Mouse (Mus musculus): ENCODE results near the gene Rasgrp2. TPM values are rescaled to one million over a fixed set of nuclear protein-coding genes. Genes with fewer than 3 reads are reported as not detected.
A peak's percentile ranks its signal among the peaks of the same experiment; 100 is the strongest.

Rasgrp2 gene
- polyA plus RNA-seq, 1 experiment from 2014 or later, result 13.1 TPM

DNA sequence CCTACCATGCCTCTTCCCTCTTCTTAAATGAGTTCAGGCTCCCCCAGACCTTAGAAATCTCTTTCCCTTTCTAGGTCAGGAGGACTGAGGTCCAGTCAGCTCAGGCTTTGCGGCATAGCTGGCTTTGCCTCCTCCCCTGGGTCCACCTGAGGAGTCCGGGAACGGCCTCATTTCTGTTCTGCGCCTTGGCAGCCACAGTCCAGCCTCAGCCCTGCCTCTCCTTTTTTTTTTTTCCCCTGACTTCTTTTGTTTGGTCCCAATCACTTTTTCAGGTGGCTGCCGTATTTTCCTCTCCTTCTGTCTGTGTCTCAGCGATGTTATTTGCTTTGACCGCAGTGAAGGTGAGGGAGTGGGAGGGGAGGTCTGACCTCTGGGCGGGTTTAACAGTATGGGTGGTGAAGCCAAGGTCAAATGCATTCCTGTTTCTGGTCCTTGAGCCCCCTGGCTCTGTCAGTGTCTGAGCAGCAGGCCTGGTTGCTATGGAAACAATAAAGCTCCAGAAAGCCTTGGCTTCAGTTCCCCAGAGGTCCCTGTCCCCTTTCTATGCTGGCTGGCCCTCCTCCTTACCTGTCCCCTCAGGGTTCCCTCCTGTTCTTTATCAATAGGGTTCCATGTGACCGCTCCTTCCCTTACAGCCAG, 53.7 kb downstream of the Rasgrp2 start:
- Histone ChIP-seq H3K9ac (no peak overlapping the region), H3K9me3 (no peaks in the 10 kb centered on the region), H3K36me3 (replicated peaks) (no peaks in the 10 kb centered on the region), H3K27me3 (peaks cover 7% of the 10 kb centered on the region; the same call in 1 of the 2 replicates), H3K27ac (peak overlapping the region; percentile 54; the same call in 1 of the 2 replicates), H3K4me2 (no peak overlapping the region), H3K4me3 (replicated peaks) (no peak overlapping the region), H3K4me1 (peaks cover 49% of the 10 kb centered on the region)
- 47% methylated on average over 9 of the region's 9 CpGs for WGBS
- 0 out of 2 replicates have a peak, but pooled peaks have one; percentile 18 for ATAC-seq (ENCODE audit: low FRiP score)

DNA sequence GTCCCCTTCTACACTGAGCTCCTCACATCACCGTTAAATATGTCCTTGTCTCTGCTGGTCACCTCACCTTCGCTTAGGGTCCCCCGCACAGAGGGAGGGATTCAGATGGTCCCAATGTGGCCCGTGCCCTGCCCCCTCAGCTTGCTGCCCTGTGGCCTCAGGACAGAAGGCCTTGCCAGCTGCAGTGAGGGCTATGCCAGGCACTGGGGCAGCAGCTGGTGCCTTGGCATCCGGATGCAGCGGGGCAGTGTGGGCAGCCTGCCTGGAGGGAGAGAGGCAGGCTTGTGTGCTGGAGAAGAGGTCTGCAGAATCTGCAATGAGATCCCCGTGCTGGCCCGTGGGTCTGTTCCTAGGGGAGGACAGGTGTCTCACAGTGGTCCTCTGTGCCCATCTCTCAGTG, 54.2 kb downstream of the Rasgrp2 start:
- Histone ChIP-seq H3K9me3 (no peaks in the 10 kb centered on the region), H3K4me3 (replicated peaks) (no peak overlapping the region), H3K4me1 (peaks cover 44% of the 10 kb centered on the region), H3K4me2 (no peak overlapping the region), H3K36me3 (replicated peaks) (peaks cover 4% of the 10 kb centered on the region), H3K27me3 (peaks cover 7% of the 10 kb centered on the region; the same call in 1 of the 2 replicates), H3K27ac (peak overlapping the region; percentile 61), H3K9ac (no peak overlapping the region)
- no peak for ATAC-seq (ENCODE audit: low FRiP score)
- 89% methylated on average over 8 of the region's 8 CpGs for WGBS

DNA sequence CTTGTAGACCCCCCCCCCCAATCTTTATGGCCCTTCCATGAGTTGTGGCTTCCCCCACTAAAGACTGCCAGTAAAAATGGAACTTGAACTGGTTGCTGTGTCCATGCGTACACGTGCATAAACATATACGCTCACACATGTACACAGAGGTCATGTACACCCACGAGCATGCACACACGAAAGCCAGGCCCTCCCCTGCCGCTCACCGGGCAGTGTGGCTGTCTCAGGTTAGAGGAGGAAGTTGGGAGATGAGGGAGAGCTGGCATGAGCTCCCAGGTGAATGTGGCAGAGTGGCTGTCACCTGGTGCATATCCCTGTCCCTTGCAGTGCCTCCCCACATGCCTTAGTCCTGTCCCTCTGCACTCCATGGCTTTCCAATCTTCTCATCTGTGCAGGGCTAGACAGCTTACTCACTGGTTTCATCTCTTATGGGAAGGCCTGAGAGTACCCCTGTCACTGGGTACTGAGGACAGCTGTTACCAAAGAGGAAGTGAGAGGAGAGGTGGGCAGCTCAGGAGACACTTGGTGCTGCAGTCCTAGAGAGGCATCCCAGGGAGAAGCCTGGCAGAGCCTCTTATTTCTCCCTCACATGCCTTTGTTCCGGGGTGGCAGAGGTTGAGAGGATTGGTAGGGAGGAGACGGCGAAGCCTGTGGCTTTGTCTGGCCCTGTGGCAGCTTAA, 55.0 kb downstream of the Rasgrp2 start:
- Histone ChIP-seq H3K9me3 (no peaks in the 10 kb centered on the region), H3K9ac (peak overlapping the region; percentile 33; the same call in 1 of the 2 replicates), H3K36me3 (replicated peaks) (peaks cover 5% of the 10 kb centered on the region), H3K4me2 (no peak overlapping the region), H3K27ac (peak overlapping the region; percentile 69; the same call in 1 of the 2 replicates), H3K4me3 (replicated peaks) (no peak overlapping the region), H3K4me1 (peaks cover 39% of the 10 kb centered on the region), H3K27me3 (peaks cover 7% of the 10 kb centered on the region; the same call in 1 of the 2 replicates)
- ATAC-seq (ENCODE audit: low FRiP score), result no peak
- WGBS, result 70% methylated on average over 10 of the region's 10 CpGs

DNA sequence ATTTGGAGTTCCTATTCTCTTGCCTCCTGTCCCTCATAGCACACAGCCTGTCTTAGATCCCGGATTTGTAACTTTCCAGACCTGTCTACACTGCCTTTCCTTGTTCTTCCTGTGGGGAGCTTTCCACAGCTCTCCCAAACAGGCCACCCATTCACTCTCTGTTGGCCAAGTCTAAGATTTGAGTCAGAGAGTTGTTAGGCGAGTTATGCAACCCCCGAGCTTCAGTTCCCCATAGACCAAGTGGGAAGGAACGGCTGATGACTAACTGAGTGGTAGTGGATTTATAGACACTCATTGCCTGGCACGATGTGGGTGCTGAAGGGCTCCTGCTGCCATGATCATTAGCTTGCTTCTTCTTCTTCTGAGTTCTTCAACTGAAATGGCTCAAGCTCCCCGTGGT, 60.4 kb downstream of the Rasgrp2 start:
- 93% methylated on average over 6 of the region's 6 CpGs for WGBS
- H3K9me3 ChIP-seq, result no peaks in the 10 kb centered on the region
- ATAC-seq (ENCODE audit: low FRiP score), result no peak
- H3K27me3 ChIP-seq, result 0 out of 2 replicates have a peak, but pooled peaks cover 5% of the 10 kb centered on the region
- H3K9ac ChIP-seq, result no peak overlapping the region
- no peak overlapping the region for H3K4me3 ChIP-seq (replicated peaks)
- no peak overlapping the region for H3K4me2 ChIP-seq
- H3K4me1 ChIP-seq, result peaks cover 18% of the 10 kb centered on the region
- no peak overlapping the region for H3K27ac ChIP-seq
- peaks cover 6% of the 10 kb centered on the region for H3K36me3 ChIP-seq (replicated peaks)

DNA sequence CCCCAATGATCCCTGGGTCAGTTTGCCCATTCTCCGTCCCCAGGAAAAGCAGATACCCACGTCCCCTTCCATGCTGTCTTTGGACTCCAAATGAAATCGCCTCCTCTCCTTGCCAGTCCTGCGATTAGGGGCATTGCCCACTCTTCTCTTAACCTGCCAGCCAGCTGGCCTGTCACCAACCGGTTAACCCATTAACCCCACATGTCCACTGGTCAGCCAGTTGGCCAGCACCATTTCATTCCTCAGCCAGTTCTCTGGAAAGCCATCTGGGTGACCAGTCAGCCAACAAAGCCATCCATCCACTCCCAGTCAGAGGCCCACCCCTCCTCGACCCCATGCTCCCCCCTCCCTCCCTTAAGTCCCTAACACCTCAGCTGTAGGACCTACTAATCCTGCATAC, 63.7 kb downstream of the Rasgrp2 start:
- H3K9me3 ChIP-seq, result no peaks in the 10 kb centered on the region
- no peak for ATAC-seq (ENCODE audit: low FRiP score)
- H3K27me3 ChIP-seq, result 0 out of 2 replicates have a peak, but pooled peaks cover 5% of the 10 kb centered on the region
- 46% methylated on average over 6 of the region's 6 CpGs for WGBS
- H3K27ac ChIP-seq, result no peak overlapping the region
- H3K4me1 ChIP-seq, result peaks cover 28% of the 10 kb centered on the region
- no peak overlapping the region for H3K9ac ChIP-seq
- peaks cover 6% of the 10 kb centered on the region for H3K36me3 ChIP-seq (replicated peaks)
- H3K4me3 ChIP-seq (replicated peaks), result no peak overlapping the region
- H3K4me2 ChIP-seq, result no peak overlapping the region

DNA sequence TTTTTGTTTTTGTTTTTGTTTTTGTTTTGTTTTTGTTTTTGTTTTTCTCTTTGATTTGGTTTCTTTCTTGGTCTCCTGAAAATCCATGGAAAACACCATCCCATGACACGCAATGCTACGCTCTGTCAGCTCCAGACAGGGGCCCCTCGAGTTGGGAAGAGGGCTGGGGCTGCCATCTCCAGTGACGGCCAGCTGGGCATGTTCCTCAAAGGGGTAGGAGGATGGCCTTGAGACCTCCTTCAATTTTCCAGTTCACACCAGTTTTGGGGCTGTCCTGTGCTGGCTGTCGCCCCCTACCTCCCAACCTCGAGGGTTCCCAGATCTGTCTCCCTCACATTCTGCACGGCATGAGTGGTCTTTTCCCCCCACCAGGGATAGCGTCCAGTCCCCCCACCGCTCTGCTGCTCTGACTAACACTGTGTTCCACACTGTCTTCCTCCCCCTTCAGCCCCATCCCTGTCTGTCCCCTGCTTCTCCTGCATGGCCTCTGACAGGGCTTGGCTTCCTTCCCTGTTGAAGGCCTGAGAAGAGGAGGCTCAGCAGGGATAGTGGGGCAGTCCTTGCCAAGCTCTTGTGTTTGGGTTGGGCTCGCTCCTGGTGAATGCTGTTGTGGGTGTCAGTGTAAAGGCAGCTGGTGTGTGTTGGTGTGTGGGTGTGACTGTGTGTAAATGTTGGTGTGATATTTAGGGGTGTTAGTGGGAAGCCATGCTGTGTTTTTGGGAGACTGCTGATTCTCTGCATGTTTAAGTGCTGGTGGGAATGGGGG, 65.3 kb downstream of the Rasgrp2 start:
- 52% methylated on average over 10 of the region's 10 CpGs for WGBS
- H3K9ac ChIP-seq, result no peak overlapping the region
- peaks cover 36% of the 10 kb centered on the region for H3K4me1 ChIP-seq
- peak; percentile 39; the same call in 1 of the 2 replicates for ATAC-seq (ENCODE audit: low FRiP score)
- no peaks in the 10 kb centered on the region for H3K36me3 ChIP-seq (replicated peaks)
- H3K4me3 ChIP-seq (replicated peaks), result no peak overlapping the region
- H3K4me2 ChIP-seq, result no peak overlapping the region
- H3K9me3 ChIP-seq, result no peaks in the 10 kb centered on the region
- peak overlapping the region; percentile 47; the same call in 1 of the 2 replicates for H3K27ac ChIP-seq
- 0 out of 2 replicates have a peak, but pooled peaks cover 2% of the 10 kb centered on the region for H3K27me3 ChIP-seq

Other genes starting within 250 kb of the Rasgrp2 start
- not detected in 2 replicates for gene Majin, start 215.0 kb upstream of the Rasgrp2 start, polyA plus RNA-seq (2016; fragmentation: Nextera tagmentation; extraction: Ambion mirVana)
- gene Gpha2, start 173.0 kb upstream of the Rasgrp2 start, polyA plus RNA-seq (2016; fragmentation: Nextera tagmentation; extraction: Ambion mirVana), result 0.70 and 0.91 TPM in 2 replicates
- gene Ppp2r5b, start 163.5 kb upstream of the Rasgrp2 start, polyA plus RNA-seq (2016; fragmentation: Nextera tagmentation; extraction: Ambion mirVana), result 51.8 and 52.4 TPM in 2 replicates
- 12.0 and 14.2 TPM in 2 replicates for gene Atg2a, start 157.7 kb upstream of the Rasgrp2 start, polyA plus RNA-seq (2016; fragmentation: Nextera tagmentation; extraction: Ambion mirVana)
- 86.6 and 89.0 TPM in 2 replicates for gene Ehd1, start 122.6 kb upstream of the Rasgrp2 start, polyA plus RNA-seq (2016; fragmentation: Nextera tagmentation; extraction: Ambion mirVana)
- 0.36 and 0.38 TPM in 2 replicates for gene Cdc42bpg, start 92.9 kb upstream of the Rasgrp2 start, polyA plus RNA-seq (2016; fragmentation: Nextera tagmentation; extraction: Ambion mirVana)
- gene Men1, start 64.4 kb upstream of the Rasgrp2 start, polyA plus RNA-seq (2016; fragmentation: Nextera tagmentation; extraction: Ambion mirVana), result 97.1 and 107 TPM in 2 replicates
- 14.4 and 15.1 TPM in 2 replicates for gene Map4k2, start 58.2 kb upstream of the Rasgrp2 start, polyA plus RNA-seq (2016; fragmentation: Nextera tagmentation; extraction: Ambion mirVana)
- gene Sf1, start 35.6 kb upstream of the Rasgrp2 start, polyA plus RNA-seq (2016; fragmentation: Nextera tagmentation; extraction: Ambion mirVana), result 204 and 221 TPM in 2 replicates
- gene Pygm, start 14.9 kb upstream of the Rasgrp2 start, polyA plus RNA-seq (2016; fragmentation: Nextera tagmentation; extraction: Ambion mirVana), result 0.78 and 1.5 TPM in 2 replicates
- gene Nrxn2, start 19.4 kb downstream of the Rasgrp2 start, polyA plus RNA-seq (2016; fragmentation: Nextera tagmentation; extraction: Ambion mirVana), result 17.1 and 17.6 TPM in 2 replicates
- not detected in 2 replicates for gene Slc22a12, start 143.7 kb downstream of the Rasgrp2 start, polyA plus RNA-seq (2016; fragmentation: Nextera tagmentation; extraction: Ambion mirVana)

All from forebrain, embryonic 12.5 days (tissue).